Mouse (Mus musculus): ENCODE results near the gene Btg1. TPM values are rescaled to one million over a fixed set of nuclear protein-coding genes. Genes with fewer than 3 reads are reported as not detected.

The Btg1 gene
- polyA plus RNA-seq, 1 experiment from 2014 or later: 6.2 TPM

GRCm38 (mm10) chr10:96589781-96590180, 27.0 kb upstream of the Btg1 start:
- Histone ChIP-seq H3K9ac (no peak overlapping the region), H3K4me3 (replicated peaks) (no peak overlapping the region)
- 68% methylated on average over 5 of the region's 5 CpGs for WGBS (ENCODE audit: insufficient replicate concordance)

DNA sequence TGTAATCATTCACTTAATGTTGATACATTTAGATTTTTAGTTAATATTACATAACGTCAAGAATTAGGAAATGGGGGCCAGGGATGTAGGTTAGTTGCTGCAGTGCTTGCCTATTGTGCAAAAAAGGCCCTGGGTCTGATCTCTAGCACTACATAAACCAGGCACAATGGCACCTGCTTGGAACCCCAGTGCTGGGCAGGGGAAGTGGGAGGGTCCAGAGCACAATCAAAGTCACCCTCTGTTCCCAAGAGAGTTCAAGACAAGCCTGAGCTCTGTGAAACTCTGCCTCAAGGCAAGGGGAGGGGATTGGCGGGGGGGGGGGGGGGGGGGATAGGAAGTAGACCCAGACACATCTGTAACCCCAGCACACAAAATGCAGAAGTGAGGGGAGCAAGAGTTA, 24.7 kb upstream of the Btg1 start:
- no peak for DNase-seq

More at GRCm38 (mm10) chr10:96589781-96590180, 27.0 kb upstream of the Btg1 start:
- Histone ChIP-seq H3K4me1 (replicated peaks) (no peaks in the 10 kb centered on the region), H3K27ac (no peak overlapping the region), H3K27me3 (no peaks in the 10 kb centered on the region), H3K4me2 (no peak overlapping the region), H3K9me3 (replicated peaks) (no peaks in the 10 kb centered on the region), H3K36me3 (no peaks in the 10 kb centered on the region)
- DNase-seq (no peak), ATAC-seq (ENCODE audit: low read depth) (no peak)

DNA sequence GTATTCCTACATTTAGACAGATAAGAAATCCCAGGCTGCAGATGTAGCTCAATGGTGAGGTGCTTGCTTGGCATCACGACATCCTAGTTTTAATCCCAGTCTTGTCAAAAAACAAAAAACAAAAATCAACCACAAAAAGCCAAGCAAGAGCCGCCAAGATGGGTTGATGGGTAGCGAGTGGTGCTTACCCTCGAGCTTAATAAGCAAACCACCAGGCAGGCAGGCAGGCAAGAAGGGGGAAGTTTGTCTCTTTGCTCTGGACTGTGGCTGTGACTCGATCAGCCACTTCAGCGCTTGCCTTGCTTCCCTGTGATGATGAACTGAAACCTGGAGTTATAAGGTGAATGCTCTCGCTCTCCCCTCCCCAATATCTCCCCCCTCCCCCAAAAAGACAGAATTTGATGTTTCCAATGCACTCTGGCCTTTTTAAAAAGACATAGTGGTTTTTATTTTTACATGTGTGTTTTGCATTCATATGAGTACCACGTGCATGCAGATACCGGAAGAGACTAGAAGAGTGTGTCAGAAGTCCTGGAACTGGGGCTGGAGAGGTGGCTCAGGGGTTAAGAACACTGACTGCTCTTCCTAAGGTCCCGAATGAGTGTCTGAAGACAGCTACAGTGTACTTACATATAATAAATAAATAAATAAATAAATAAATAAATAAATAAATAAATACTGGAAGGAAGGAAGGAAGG, 21.2 kb upstream of the Btg1 start:
- ATAC-seq (ENCODE audit: low read depth): no peak
- Histone ChIP-seq H3K36me3 (no peaks in the 10 kb centered on the region), H3K27me3 (no peaks in the 10 kb centered on the region), H3K4me1 (replicated peaks) (no peaks in the 10 kb centered on the region), H3K9me3 (replicated peaks) (no peaks in the 10 kb centered on the region), H3K4me2 (no peak overlapping the region), H3K4me3 (replicated peaks) (no peak overlapping the region), H3K9ac (no peak overlapping the region), H3K27ac (no peak overlapping the region)
- WGBS (ENCODE audit: insufficient replicate concordance): 47% methylated on average over 10 of the region's 10 CpGs
- DNase-seq: no peak

More for the DNA sequence above, 24.7 kb upstream of the Btg1 start:
- Histone ChIP-seq H3K9me3 (replicated peaks) (no peaks in the 10 kb centered on the region), H3K4me3 (replicated peaks) (no peak overlapping the region), H3K9ac (no peak overlapping the region), H3K27me3 (no peaks in the 10 kb centered on the region), H3K4me2 (no peak overlapping the region), H3K36me3 (no peaks in the 10 kb centered on the region), H3K27ac (no peak overlapping the region), H3K4me1 (replicated peaks) (no peaks in the 10 kb centered on the region)
- WGBS (ENCODE audit: insufficient replicate concordance): 49% methylated on average over 1 of the region's 2 CpGs
- ATAC-seq (ENCODE audit: low read depth): no peak

DNA sequence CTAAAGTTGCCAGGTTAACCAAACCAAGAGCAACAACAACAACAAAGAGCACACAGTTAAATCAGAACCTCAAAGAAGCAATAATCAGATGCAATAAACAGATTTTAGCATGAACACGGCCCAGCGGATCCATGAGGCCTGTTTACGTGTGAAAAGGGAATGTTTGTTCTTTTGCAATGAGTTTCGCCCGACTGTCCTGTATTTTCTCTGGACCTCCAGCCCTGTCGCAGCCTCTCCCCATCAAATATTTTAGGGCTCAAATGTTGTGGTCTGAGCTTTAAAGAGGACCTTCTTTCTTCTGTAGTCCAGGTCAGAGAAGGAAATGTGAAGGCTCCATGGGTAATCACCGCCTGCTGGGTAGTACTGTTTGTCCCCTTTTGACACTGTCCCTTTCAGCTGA, 20.4 kb upstream of the Btg1 start:
- ATAC-seq (ENCODE audit: low read depth) (no peak), DNase-seq (no peak)
- Histone ChIP-seq H3K4me3 (replicated peaks) (no peak overlapping the region), H3K36me3 (no peaks in the 10 kb centered on the region), H3K4me1 (replicated peaks) (no peaks in the 10 kb centered on the region), H3K4me2 (no peak overlapping the region), H3K27ac (no peak overlapping the region), H3K9ac (no peak overlapping the region), H3K27me3 (no peaks in the 10 kb centered on the region), H3K9me3 (replicated peaks) (no peaks in the 10 kb centered on the region)
- 77% methylated on average over 7 of the region's 7 CpGs for WGBS (ENCODE audit: insufficient replicate concordance)

DNA sequence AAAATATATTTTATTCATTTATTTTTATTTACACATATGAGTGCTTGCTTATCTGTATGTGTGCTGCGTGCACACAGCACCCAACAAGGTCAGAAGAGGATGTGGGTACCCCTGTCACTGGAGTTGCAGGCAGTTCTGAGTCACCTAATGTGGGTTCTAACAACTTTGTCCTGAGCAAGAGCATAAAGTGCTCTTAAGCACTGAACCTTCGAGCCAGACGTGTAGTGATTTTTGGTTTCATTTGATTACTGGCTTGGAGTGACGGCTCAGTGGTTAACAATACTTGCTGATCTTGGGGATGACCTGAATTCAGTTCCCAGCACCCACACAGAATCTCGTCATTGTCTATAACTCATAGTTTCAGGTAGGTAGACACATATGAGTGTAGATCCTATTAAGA, 17.2 kb upstream of the Btg1 start:
- Histone ChIP-seq H3K4me1 (replicated peaks) (no peaks in the 10 kb centered on the region), H3K27me3 (no peaks in the 10 kb centered on the region), H3K4me3 (replicated peaks) (no peak overlapping the region), H3K9me3 (replicated peaks) (no peaks in the 10 kb centered on the region), H3K36me3 (no peaks in the 10 kb centered on the region), H3K27ac (no peak overlapping the region), H3K9ac (no peak overlapping the region), H3K4me2 (no peak overlapping the region)
- 64% methylated on average over 5 of the region's 5 CpGs for WGBS (ENCODE audit: insufficient replicate concordance)
- DNase-seq (no peak), ATAC-seq (ENCODE audit: low read depth) (no peak)

- Histone ChIP-seq H3K9ac (no peak overlapping the region), H3K4me3 (replicated peaks) (no peak overlapping the region), H3K27me3 (no peaks in the 10 kb centered on the region), H3K9me3 (replicated peaks) (no peaks in the 10 kb centered on the region), H3K36me3 (no peaks in the 10 kb centered on the region), H3K27ac (no peak overlapping the region), H3K4me1 (replicated peaks) (0 out of 2 replicates have a peak, but pooled peaks cover under 1% of the 10 kb centered on the region), H3K4me2 (no peak overlapping the region)
- no peak for DNase-seq
- no peak for ATAC-seq (ENCODE audit: low read depth)
- 71% methylated on average over 4 of the region's 4 CpGs for WGBS (ENCODE audit: insufficient replicate concordance)
Observed at GRCm38 (mm10) chr10:96601670-96602069, 15.1 kb upstream of the Btg1 start.

DNA sequence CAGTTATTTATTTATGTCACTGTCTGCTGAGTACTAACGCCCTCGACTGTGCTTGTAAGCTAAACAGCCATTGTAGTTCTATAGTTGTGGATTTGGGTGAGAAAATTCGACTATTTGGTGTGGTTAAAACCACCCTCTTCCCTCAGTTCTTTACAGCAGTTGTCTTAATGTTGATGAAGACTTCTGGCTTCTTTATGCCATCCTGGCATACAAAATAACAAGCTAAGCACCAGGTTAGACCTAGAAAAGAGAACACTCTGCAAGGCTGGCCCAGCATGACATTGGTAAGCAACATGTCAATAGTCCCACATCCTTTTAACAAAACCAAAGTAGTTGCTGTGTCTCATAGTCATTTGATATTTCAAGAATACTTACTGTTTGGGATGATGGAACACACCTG, 14.5 kb upstream of the Btg1 start:
- Histone ChIP-seq H3K36me3 (no peaks in the 10 kb centered on the region), H3K4me3 (replicated peaks) (no peak overlapping the region), H3K4me1 (replicated peaks) (peaks cover 7% of the 10 kb centered on the region), H3K27me3 (no peaks in the 10 kb centered on the region), H3K4me2 (no peak overlapping the region), H3K9me3 (replicated peaks) (no peaks in the 10 kb centered on the region), H3K9ac (no peak overlapping the region), H3K27ac (no peak overlapping the region)
- no peak for ATAC-seq (ENCODE audit: low read depth)
- 63% methylated on average over 3 of the region's 3 CpGs for WGBS (ENCODE audit: insufficient replicate concordance)
- DNase-seq: no peak

DNA sequence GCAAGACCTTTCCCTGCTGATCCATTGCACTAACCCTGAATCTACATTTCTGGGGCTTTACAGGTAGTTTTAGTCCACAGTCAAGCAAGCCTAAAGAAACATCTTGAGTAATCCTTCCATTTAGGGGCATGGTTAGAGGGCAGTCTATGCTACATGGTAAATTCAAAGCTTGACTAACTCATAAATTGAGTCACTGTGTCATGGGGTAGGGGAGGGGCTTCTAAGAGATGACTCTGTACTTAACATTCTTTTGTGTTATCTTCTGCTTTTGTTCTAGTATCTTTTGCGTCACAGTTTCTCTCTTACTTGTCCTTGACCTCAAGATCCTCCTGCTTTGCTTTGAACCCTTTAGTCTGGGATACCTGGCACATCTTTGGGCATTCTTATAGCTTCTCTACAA, 11.6 kb upstream of the Btg1 start:
- no peaks in the 10 kb centered on the region for H3K27me3 ChIP-seq
- H3K9me3 ChIP-seq (replicated peaks): no peaks in the 10 kb centered on the region
- H3K9ac ChIP-seq: no peak overlapping the region
- H3K4me2 ChIP-seq: no peak overlapping the region
- H3K36me3 ChIP-seq: no peaks in the 10 kb centered on the region
- H3K27ac ChIP-seq: no peak overlapping the region
- no peak for DNase-seq
- no peak overlapping the region for H3K4me3 ChIP-seq (replicated peaks)
- no peak for ATAC-seq (ENCODE audit: low read depth)
- H3K4me1 ChIP-seq (replicated peaks): peaks cover 16% of the 10 kb centered on the region
- 65% methylated on average over 1 of the region's 1 CpGs for WGBS (ENCODE audit: insufficient replicate concordance)

DNA sequence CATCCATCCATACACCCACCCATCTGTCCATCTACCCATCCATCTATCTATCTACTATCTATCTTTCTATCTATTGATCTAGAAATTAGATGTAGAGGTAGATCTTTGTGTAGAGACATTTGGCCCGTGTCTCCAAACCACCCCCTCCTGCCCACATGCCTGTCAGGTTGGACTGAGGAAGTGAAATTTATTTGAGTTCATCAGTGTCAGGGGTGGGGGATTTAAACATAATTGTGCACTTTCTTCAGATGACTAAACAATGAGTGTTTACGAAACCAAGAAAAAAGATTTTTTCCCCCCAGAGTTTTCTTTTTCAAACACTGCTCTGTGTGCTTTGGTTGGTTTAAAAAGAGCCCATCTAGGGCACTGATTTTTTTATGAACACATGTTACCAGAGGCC, 10.9 kb upstream of the Btg1 start:
- no peak for ATAC-seq (ENCODE audit: low read depth)
- Histone ChIP-seq H3K4me3 (replicated peaks) (no peak overlapping the region), H3K9me3 (replicated peaks) (no peaks in the 10 kb centered on the region), H3K4me1 (replicated peaks) (peaks cover 16% of the 10 kb centered on the region), H3K4me2 (no peak overlapping the region), H3K36me3 (no peaks in the 10 kb centered on the region), H3K9ac (no peak overlapping the region), H3K27me3 (no peaks in the 10 kb centered on the region), H3K27ac (no peak overlapping the region)
- 66% methylated on average over 2 of the region's 2 CpGs for WGBS (ENCODE audit: insufficient replicate concordance)
- no peak for DNase-seq

GRCm38 (mm10) chr10:96607617-96608185, 9.1 kb upstream of the Btg1 start:
- no peak overlapping the region for H3K27ac ChIP-seq
- 51% methylated on average over 4 of the region's 4 CpGs for WGBS (ENCODE audit: insufficient replicate concordance)
- peak; percentile 90 for ATAC-seq (ENCODE audit: low read depth)

DNA sequence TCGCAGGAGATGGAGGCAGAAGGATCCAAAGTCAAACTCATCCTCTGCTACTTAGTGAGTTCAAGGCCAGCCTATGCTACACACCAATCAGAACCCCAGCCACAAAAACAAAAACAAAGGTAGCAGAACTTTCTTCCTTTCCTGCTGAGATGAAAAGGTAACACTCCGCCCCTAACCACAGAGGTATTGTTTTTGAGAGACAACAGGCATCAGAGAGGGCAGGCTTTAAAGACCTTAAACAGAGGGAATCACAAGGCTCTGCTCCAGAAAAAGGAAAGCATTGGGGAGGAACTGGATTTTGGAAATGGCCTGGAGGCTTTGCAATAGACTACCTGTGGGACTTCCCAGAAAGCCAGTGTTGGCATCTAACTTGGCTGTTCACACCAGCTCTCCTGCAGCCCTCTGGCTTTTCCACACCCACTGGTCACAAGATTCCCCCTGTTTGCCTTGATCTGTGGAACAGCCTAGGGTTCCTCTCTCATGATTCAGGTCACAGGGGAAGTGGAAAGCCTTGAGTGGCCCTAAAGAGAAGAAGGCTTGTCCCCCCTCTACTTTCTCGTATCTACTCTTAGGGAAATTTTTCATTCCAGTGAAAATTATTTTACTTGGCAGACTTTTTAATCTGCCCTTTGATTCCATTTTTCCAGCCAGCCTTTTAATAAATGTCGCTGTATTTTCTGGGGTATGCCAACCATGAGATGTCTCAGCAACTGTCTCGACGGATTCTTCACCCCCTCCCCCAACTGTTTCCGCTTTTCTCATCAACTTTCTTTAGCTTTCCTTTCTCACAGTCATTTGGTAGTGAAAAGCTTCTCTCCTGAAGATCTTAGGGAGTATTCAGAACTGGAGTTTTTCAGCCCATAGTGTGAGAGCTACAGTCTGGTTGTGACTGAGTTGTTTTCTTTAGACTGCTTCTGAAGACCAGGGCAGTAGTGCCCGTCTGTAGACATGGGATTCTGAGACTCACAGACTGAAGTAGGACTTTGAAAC, 7.2 kb upstream of the Btg1 start:
- Histone ChIP-seq H3K9ac (no peak overlapping the region), H3K9me3 (replicated peaks) (no peaks in the 10 kb centered on the region), H3K4me2 (no peak overlapping the region), H3K4me3 (replicated peaks) (no peak overlapping the region), H3K27ac (no peak overlapping the region), H3K27me3 (no peaks in the 10 kb centered on the region), H3K4me1 (replicated peaks) (peaks cover 16% of the 10 kb centered on the region), H3K36me3 (no peaks in the 10 kb centered on the region)
- DNase-seq (no peak), ATAC-seq (ENCODE audit: low read depth) (no peak)
- 63% methylated on average over 8 of the region's 8 CpGs for WGBS (ENCODE audit: insufficient replicate concordance)

More at GRCm38 (mm10) chr10:96607617-96608185, 9.1 kb upstream of the Btg1 start:
- Histone ChIP-seq H3K4me1 (replicated peaks) (peaks cover 16% of the 10 kb centered on the region), H3K27me3 (no peaks in the 10 kb centered on the region), H3K9me3 (replicated peaks) (no peaks in the 10 kb centered on the region), H3K4me3 (replicated peaks) (no peak overlapping the region), H3K9ac (no peak overlapping the region), H3K36me3 (no peaks in the 10 kb centered on the region), H3K4me2 (no peak overlapping the region)
- DNase-seq: peak; percentile 12
